12 mouse cellular contexts compared by ENCODE assay signal in the genomic region with DNA sequence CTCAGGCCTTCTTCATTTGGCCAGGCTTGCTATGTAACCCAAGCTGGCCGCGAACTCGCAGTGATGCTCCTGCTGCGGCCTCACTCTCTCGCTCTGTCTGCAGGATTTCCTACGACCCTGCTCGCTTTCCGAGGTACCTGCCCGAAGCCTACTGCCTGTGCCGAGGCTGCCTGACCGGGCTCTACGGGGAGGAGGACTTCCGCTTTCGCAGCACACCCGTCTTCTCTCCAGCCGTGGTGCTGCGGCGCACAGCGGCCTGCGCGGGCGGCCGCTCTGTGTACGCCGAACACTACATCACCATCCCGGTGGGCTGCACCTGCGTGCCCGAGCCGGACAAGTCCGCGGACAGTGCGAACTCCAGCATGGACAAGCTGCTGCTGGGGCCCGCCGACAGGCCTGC. TPM values are rescaled to one million over a fixed set of nuclear protein-coding genes. Genes with fewer than 3 reads are reported as not detected.
A peak's percentile ranks its signal among the peaks of the same experiment; 100 is the strongest.
DNase-seq lines count a peak whose midpoint lies in the region; ATAC-seq and TF ChIP-seq lines count a peak whose summit lies in the region.
"Had no signal": no experiment of that assay in that cellular context is flagged by ENCODE, and none has a peak within 500 bp of the region (broad histone marks: within the 10 kb centered on the region; RNA-seq: fewer than 3 reads in every experiment).

No protein-coding gene starts in this region.

- WGBS in forebrain, embryonic 11.5 days, result 39% methylated on average over 34 of the region's 34 CpGs
- 46% methylated on average over 34 of the region's 34 CpGs for WGBS in forebrain, postnatal 0 days
- 36% methylated on average over 34 of the region's 34 CpGs for WGBS in midbrain, embryonic 11.5 days
- 50% methylated on average over 34 of the region's 34 CpGs for WGBS in midbrain, postnatal 0 days
- WGBS in forebrain, embryonic 14.5 days, result 37% methylated on average over 34 of the region's 34 CpGs
- 74% methylated on average over 34 of the region's 34 CpGs for WGBS in intestine, postnatal 0 days

- peaks cover 3% of the 10 kb centered on the region; the same call in 1 of the 2 replicates for H3K4me1 ChIP-seq in forebrain, embryonic 11.5 days (replicated peaks; ENCODE audit: control insufficient read depth, insufficient read depth, low read length)
- 0 out of 2 replicates have a peak, but pooled peaks cover 7% of the 10 kb centered on the region for H3K4me1 ChIP-seq in forebrain, postnatal 0 days (ENCODE audit: insufficient read depth)
- peaks cover 9% of the 10 kb centered on the region for H3K4me1 ChIP-seq in midbrain, embryonic 11.5 days (ENCODE audit: control insufficient read depth, insufficient read depth, low read length)
- H3K4me1 ChIP-seq in midbrain, postnatal 0 days (ENCODE audit: insufficient read depth, low read length), result peaks cover 5% of the 10 kb centered on the region; the same call in 1 of the 2 replicates
- H3K4me1 ChIP-seq in forebrain, embryonic 14.5 days (ENCODE audit: control insufficient read depth, insufficient read depth, low read length), result peaks cover 9% of the 10 kb centered on the region
- H3K4me1 ChIP-seq in intestine, postnatal 0 days (replicated peaks; ENCODE audit: control insufficient read depth, insufficient read depth, low read length), result no peaks in the 10 kb centered on the region

- no peak for TF ChIP-seq CTCF in forebrain, postnatal 0 days (IDR thresholded peaks at IDR 0.05; ENCODE audit: low read depth)
- no peak for TF ChIP-seq CTCF in midbrain, postnatal 0 days (IDR thresholded peaks at IDR 0.05)
- no peak for TF ChIP-seq CTCF in intestine, postnatal 0 days (IDR thresholded peaks at IDR 0.05; ENCODE audit: low read depth)

- H3K27ac ChIP-seq in forebrain, embryonic 11.5 days (ENCODE audit: low read depth, low read length), result no peak overlapping the region
- H3K27ac ChIP-seq in forebrain, postnatal 0 days (ENCODE audit: low read depth, low read length), result no peak overlapping the region
- H3K27ac ChIP-seq in midbrain, embryonic 11.5 days (ENCODE audit: low read depth, low read length), result no peak overlapping the region
- H3K27ac ChIP-seq in midbrain, postnatal 0 days (ENCODE audit: low read depth, low read length), result no peak overlapping the region
- H3K27ac ChIP-seq in forebrain, embryonic 14.5 days (ENCODE audit: low read depth, low read length), result no peak overlapping the region
- H3K27ac ChIP-seq in intestine, postnatal 0 days (ENCODE audit: low read depth, low read length), result no peak overlapping the region
- H3K27ac ChIP-seq: stomach, postnatal 0 days had no signal

- H3K4me2 ChIP-seq in forebrain, embryonic 11.5 days (ENCODE audit: low read depth, low read length, severe bottlenecking), result peak overlapping the region; percentile 46
- H3K4me2 ChIP-seq in forebrain, postnatal 0 days (ENCODE audit: low read depth), result no peak overlapping the region
- peak overlapping the region; percentile 34 for H3K4me2 ChIP-seq in midbrain, embryonic 11.5 days
- H3K4me2 ChIP-seq in midbrain, postnatal 0 days (ENCODE audit: low read depth, low read length, poor library complexity, severe bottlenecking), result no peak overlapping the region
- peak overlapping the region; percentile 29 for H3K4me2 ChIP-seq in forebrain, embryonic 14.5 days (ENCODE audit: low read length)
- H3K4me2 ChIP-seq in intestine, postnatal 0 days (replicated peaks; ENCODE audit: low read depth), result no peak overlapping the region

- H3K9ac ChIP-seq in forebrain, embryonic 11.5 days (ENCODE audit: low read length), result peak overlapping the region; percentile 39
- H3K9ac ChIP-seq in forebrain, postnatal 0 days, result no peak overlapping the region
- peak overlapping the region; percentile 44 for H3K9ac ChIP-seq in midbrain, embryonic 11.5 days (ENCODE audit: low read length)
- no peak overlapping the region for H3K9ac ChIP-seq in midbrain, postnatal 0 days (replicated peaks; ENCODE audit: low read length, poor library complexity, severe bottlenecking)
- no peak overlapping the region for H3K9ac ChIP-seq in forebrain, embryonic 14.5 days (ENCODE audit: low read length)
- H3K9ac ChIP-seq in intestine, postnatal 0 days (ENCODE audit: low read depth, low read length), result no peak overlapping the region

- no peak overlapping the region for H3K4me3 ChIP-seq in forebrain, embryonic 11.5 days (ENCODE audit: low read depth, low read length)
- no peak overlapping the region for H3K4me3 ChIP-seq in forebrain, postnatal 0 days (ENCODE audit: low read depth, low read length)
- no peak overlapping the region; the same call in 1 of the 2 replicates for H3K4me3 ChIP-seq in midbrain, embryonic 11.5 days (ENCODE audit: low read depth, low read length)
- no peak overlapping the region for H3K4me3 ChIP-seq in midbrain, postnatal 0 days (ENCODE audit: low read depth, low read length)
- no peak overlapping the region for H3K4me3 ChIP-seq in forebrain, embryonic 14.5 days (ENCODE audit: low read depth, low read length)
- no peak overlapping the region for H3K4me3 ChIP-seq in intestine, postnatal 0 days (ENCODE audit: low read depth, low read length)
- H3K4me3 ChIP-seq: myocyte had no signal

- ATAC-seq in forebrain, embryonic 11.5 days (replicated peaks; ENCODE audit: low FRiP score), result no peak
- no peak for ATAC-seq in forebrain, postnatal 0 days
- ATAC-seq in midbrain, embryonic 11.5 days (ENCODE audit: low FRiP score), result 0 out of 2 replicates have a peak, but pooled peaks have one; percentile 42
- ATAC-seq in midbrain, postnatal 0 days (ENCODE audit: low FRiP score), result no peak
- no peak for ATAC-seq in forebrain, embryonic 14.5 days
- peak; percentile 33; the same call in 1 of the 2 replicates for ATAC-seq in megakaryocyte progenitor cell, adult 5-6 weeks (replicated peaks; ENCODE audit: poor library complexity)
- ATAC-seq in intestine, postnatal 0 days, result no peak

- H3K36me3 ChIP-seq in forebrain, embryonic 11.5 days (ENCODE audit: control insufficient read depth, insufficient read depth, low read length), result no peaks in the 10 kb centered on the region
- H3K36me3 ChIP-seq in forebrain, postnatal 0 days (ENCODE audit: insufficient read depth), result peaks cover 15% of the 10 kb centered on the region
- no peaks in the 10 kb centered on the region for H3K36me3 ChIP-seq in midbrain, embryonic 11.5 days (ENCODE audit: control insufficient read depth, insufficient read depth, low read length)
- peaks cover 12% of the 10 kb centered on the region for H3K36me3 ChIP-seq in midbrain, postnatal 0 days (ENCODE audit: insufficient read depth, low read length)
- H3K36me3 ChIP-seq in forebrain, embryonic 14.5 days (ENCODE audit: control insufficient read depth, insufficient read depth, low read length), result no peaks in the 10 kb centered on the region
- no peaks in the 10 kb centered on the region for H3K36me3 ChIP-seq in intestine, postnatal 0 days (ENCODE audit: control insufficient read depth, insufficient read depth)

- H3K9me3 ChIP-seq in forebrain, embryonic 11.5 days (ENCODE audit: control insufficient read depth, low read length), result no peaks in the 10 kb centered on the region
- no peaks in the 10 kb centered on the region for H3K9me3 ChIP-seq in forebrain, postnatal 0 days (ENCODE audit: low read length)
- H3K9me3 ChIP-seq in midbrain, embryonic 11.5 days (ENCODE audit: control insufficient read depth, low read length), result no peaks in the 10 kb centered on the region
- no peaks in the 10 kb centered on the region for H3K9me3 ChIP-seq in midbrain, postnatal 0 days (ENCODE audit: low read length)
- H3K9me3 ChIP-seq in forebrain, embryonic 14.5 days (replicated peaks; ENCODE audit: control insufficient read depth, low read length), result no peaks in the 10 kb centered on the region
- no peaks in the 10 kb centered on the region for H3K9me3 ChIP-seq in intestine, postnatal 0 days (ENCODE audit: control insufficient read depth)

- DNase-seq in forebrain, embryonic 11.5 days (ENCODE audit: low spot score), result no peak
- no peak for DNase-seq in forebrain, postnatal 0 days
- peak; percentile 84 for DNase-seq in midbrain, embryonic 11.5 days (ENCODE audit: low spot score, missing footprints)
- DNase-seq in midbrain, postnatal 0 days (ENCODE audit: low spot score), result no peak
- no peak for DNase-seq in forebrain, embryonic 14.5 days (ENCODE audit: low spot score)
- DNase-seq in right cerebral cortex, postnatal 14 days, result no peak
- DNase-seq: kidney, postnatal 25 days had no signal

- H3K27me3 ChIP-seq in forebrain, embryonic 11.5 days (ENCODE audit: control insufficient read depth, insufficient read depth, low read length), result no peaks in the 10 kb centered on the region
- no peaks in the 10 kb centered on the region for H3K27me3 ChIP-seq in forebrain, postnatal 0 days (ENCODE audit: insufficient read depth, low read length)
- peaks cover 2% of the 10 kb centered on the region; the same call in 1 of the 2 replicates for H3K27me3 ChIP-seq in midbrain, embryonic 11.5 days (ENCODE audit: control insufficient read depth, insufficient read depth, low read length)
- no peaks in the 10 kb centered on the region for H3K27me3 ChIP-seq in midbrain, postnatal 0 days (ENCODE audit: insufficient read depth, low read length)
- no peaks in the 10 kb centered on the region for H3K27me3 ChIP-seq in forebrain, embryonic 14.5 days (replicated peaks; ENCODE audit: control insufficient read depth, insufficient read depth, low read length)
- no peaks in the 10 kb centered on the region for H3K27me3 ChIP-seq in intestine, postnatal 0 days (replicated peaks; ENCODE audit: control insufficient read depth, insufficient read depth, low read length)

RNA-seq across cellular contexts. Expression of gene Il17d, which starts 17.7 kb away (rescaled TPM):
- polyA plus RNA-seq in forebrain, embryonic 11.5 days (2014; fragmentation: Nextera tagmentation; extraction: Ambion mirVana), result 1.1 and 1.3 TPM in 2 replicates
- 38.8 and 47.6 TPM in 2 replicates for total RNA-seq in forebrain, postnatal 0 days (2014; rRNA removed)
- 8.5 and 9.8 TPM in 2 replicates for polyA plus RNA-seq in forebrain, postnatal 0 days (2015; fragmentation: Nextera tagmentation; extraction: Ambion mirVana)
- 1.5 and 1.7 TPM in 2 replicates for polyA plus RNA-seq in midbrain, embryonic 11.5 days (2014; fragmentation: Nextera tagmentation; extraction: Ambion mirVana)
- 40.7 and 48.2 TPM in 2 replicates for total RNA-seq in midbrain, postnatal 0 days (2014; rRNA removed)
- 7.0 and 8.3 TPM in 2 replicates for polyA plus RNA-seq in midbrain, postnatal 0 days (2015; fragmentation: Nextera tagmentation; extraction: Ambion mirVana)
- 1.9 and 2.4 TPM in 2 replicates for polyA plus RNA-seq in forebrain, embryonic 14.5 days (2014; fragmentation: Nextera tagmentation; extraction: Ambion mirVana)
- not detected in 2 replicates for total RNA-seq in megakaryocyte progenitor cell, adult 5-6 weeks (2015)
- 0.17 TPM in 1 of 2 replicates, not detected in the other for total RNA-seq in megakaryocyte progenitor cell, adult 5-6 weeks (2017)
- 7.2 and 7.8 TPM in 2 replicates for polyA plus RNA-seq in intestine, postnatal 0 days (2015; fragmentation: Nextera tagmentation; extraction: Ambion mirVana)
- total RNA-seq: liver, adult 2 months had no signal

RNA-seq across cellular contexts. Expression of gene Eef1akmt1, which starts 29.2 kb away (rescaled TPM):
- 79.4 and 86.5 TPM in 2 replicates for polyA plus RNA-seq in forebrain, embryonic 11.5 days (2014; fragmentation: Nextera tagmentation; extraction: Ambion mirVana)
- 45.7 and 58.4 TPM in 2 replicates for total RNA-seq in forebrain, postnatal 0 days (2014; rRNA removed)
- 82.9 and 84.9 TPM in 2 replicates for polyA plus RNA-seq in forebrain, postnatal 0 days (2015; fragmentation: Nextera tagmentation; extraction: Ambion mirVana)
- polyA plus RNA-seq in midbrain, embryonic 11.5 days (2014; fragmentation: Nextera tagmentation; extraction: Ambion mirVana), result 82.0 and 87.2 TPM in 2 replicates
- total RNA-seq in midbrain, postnatal 0 days (2014; rRNA removed), result 26.2 and 39.2 TPM in 2 replicates
- polyA plus RNA-seq in midbrain, postnatal 0 days (2015; fragmentation: Nextera tagmentation; extraction: Ambion mirVana), result 63.8 and 73.7 TPM in 2 replicates
- polyA plus RNA-seq in forebrain, embryonic 14.5 days (2014; fragmentation: Nextera tagmentation; extraction: Ambion mirVana), result 116 and 132 TPM in 2 replicates
- 43.6 and 49.5 TPM in 2 replicates for total RNA-seq in megakaryocyte progenitor cell, adult 5-6 weeks (2015)
- 14.0 and 24.2 TPM in 2 replicates for total RNA-seq in megakaryocyte progenitor cell, adult 5-6 weeks (2017)
- 53.2 and 56.6 TPM in 2 replicates for polyA plus RNA-seq in intestine, postnatal 0 days (2015; fragmentation: Nextera tagmentation; extraction: Ambion mirVana)

Comparison
In these comparisons a context has a peak if more than half of its experiments do, and no peak if none do; other contexts are left out.
1. ATAC-seq: peak in midbrain, embryonic 11.5 days (single experiment) and megakaryocyte progenitor cell, adult 5-6 weeks (single experiment); none in forebrain, embryonic 11.5 days (single experiment), forebrain, postnatal 0 days (single experiment), midbrain, postnatal 0 days (single experiment), forebrain, embryonic 14.5 days (single experiment) and intestine, postnatal 0 days (single experiment).
2. H3K4me2 ChIP-seq: peak in forebrain, embryonic 11.5 days (single experiment), midbrain, embryonic 11.5 days (single experiment) and forebrain, embryonic 14.5 days (single experiment); none in forebrain, postnatal 0 days (single experiment), midbrain, postnatal 0 days (single experiment) and intestine, postnatal 0 days (single experiment).
3. H3K9ac ChIP-seq: peak in forebrain, embryonic 11.5 days (single experiment) and midbrain, embryonic 11.5 days (single experiment); none in forebrain, postnatal 0 days (single experiment), midbrain, postnatal 0 days (single experiment), forebrain, embryonic 14.5 days (single experiment) and intestine, postnatal 0 days (single experiment).